Mouse (Mus musculus) layer of hippocampus, adult 9-11 months (tissue): ENCODE measurements around the gene Arfgef3.
"Not testable (repeated sequence)": the region's sequence is repeated elsewhere in the genome, so short reads cannot be mapped to it uniquely, and the experiment has no call there.

Experiments
- DNase-seq: peaks from one replicate; pipeline ENCODE4 v3.0.0; 2022

Arfgef3 gene

GRCm38 (mm10) chr10:18572581-18572980, 171.2 kb downstream of the Arfgef3 start:
- no peak for DNase-seq

- peak; percentile 14 for DNase-seq
These were observed 180.8 kb downstream of the Arfgef3 start for GRCm38 (mm10) chr10:18562940-18563339.

GRCm38 (mm10) chr10:18561445-18561844, 182.3 kb downstream of the Arfgef3 start:
- no peak for DNase-seq

GRCm38 (mm10) chr10:18559076-18559475, 184.7 kb downstream of the Arfgef3 start:
- DNase-seq, result not testable (repeated sequence)

- DNase-seq, result no peak
These were observed 194.2 kb downstream of the Arfgef3 start for GRCm38 (mm10) chr10:18549321-18550216.

- no peak for DNase-seq
These were observed 196.4 kb downstream of the Arfgef3 start for GRCm38 (mm10) chr10:18547381-18547780.

GRCm38 (mm10) chr10:18545813-18546235, 197.9 kb downstream of the Arfgef3 start, which contains the start of gene Hebp2:
Gene Hebp2 (minus strand): TSS chr10:18546076.
- DNase-seq, result no peak

GRCm38 (mm10) chr10:18545309-18545708, 198.4 kb downstream of the Arfgef3 start:
- no peak for DNase-seq

GRCm38 (mm10) chr10:18536889-18537288, 206.9 kb downstream of the Arfgef3 start:
- no peak for DNase-seq

GRCm38 (mm10) chr10:18532293-18532692, 211.5 kb downstream of the Arfgef3 start:
- no peak for DNase-seq
